Mouse (Mus musculus) C2C12 (cell line): ENCODE results near the gene Zfp277. TPM values are rescaled to one million over a fixed set of nuclear protein-coding genes. Genes with fewer than 3 reads are reported as not detected.

ENCODE experiments used
- H3K27me3 ChIP-seq: one replicate; pipeline ENCODE4 v1.6.1; 2011; ENCODE audit not compliant: control insufficient read depth, insufficient read depth, insufficient read length
- H3K36me3 ChIP-seq: one replicate; pipeline ENCODE4 v1.6.1; 2011; ENCODE audit not compliant: control insufficient read depth, insufficient read depth
- H3K4me3 ChIP-seq: one replicate; pipeline ENCODE4 v1.5.1; 2011; ENCODE audit warnings: mild to moderate bottlenecking, control low read depth; ENCODE audit not compliant: poor library complexity, insufficient read depth, severe bottlenecking
- H3K79me2 ChIP-seq: one replicate; pipeline ENCODE4 v1.6.1; 2011; ENCODE audit not compliant: control insufficient read depth, insufficient read depth
- H3K79me3 ChIP-seq: one replicate; pipeline ENCODE4 v1.6.1; 2011; ENCODE audit warnings: low read depth, control low read depth
- H3ac ChIP-seq: one replicate; pipeline ENCODE3; 2011; ENCODE audit warnings: low read depth; ENCODE audit not compliant: control insufficient read depth, insufficient read length
- CEBPB ChIP-seq: IDR thresholded peaks from one replicate; pipeline ENCODE4 v1.6.1; 2011; ENCODE audit warnings: low read depth, mild to moderate bottlenecking, control low read depth, moderate library complexity
- CTCF ChIP-seq: IDR thresholded peaks from one replicate; pipeline ENCODE4 v1.5.1; 2011; ENCODE audit not compliant: control insufficient read depth, insufficient read depth, insufficient read length
- FOSL1 ChIP-seq: IDR thresholded peaks from one replicate; pipeline ENCODE4 v1.8.0; 2011; ENCODE audit warnings: mild to moderate bottlenecking, low read length; ENCODE audit not compliant: poor library complexity, insufficient read depth, severe bottlenecking
- MAX ChIP-seq: IDR thresholded peaks from one replicate; pipeline ENCODE4 v1.6.1; 2011; ENCODE audit warnings: mild to moderate bottlenecking, control low read depth
- MYOD1 ChIP-seq: IDR thresholded peaks from one replicate; pipeline ENCODE4 v1.6.1; 2011; ENCODE audit warnings: low read depth; ENCODE audit not compliant: control insufficient read depth, insufficient read length
- MYOG ChIP-seq: IDR thresholded peaks from one replicate; pipeline ENCODE4 v1.6.1; 2011; ENCODE audit not compliant: control insufficient read depth, insufficient read length; ENCODE audit errors: extremely low read depth
- USF1 ChIP-seq: IDR thresholded peaks from one replicate; pipeline ENCODE4 v1.6.1; 2011; ENCODE audit warnings: low read depth, mild to moderate bottlenecking, control low read depth, moderate library complexity
- polyA plus RNA-seq: library from polyadenylated mRNA; unstranded; fragments of >200 nt; fragmentation: generic; extraction: Trizol; gene quantifications from one replicate; pipeline ENCODE4 v1.2.1, GENCODE M21; 2012; ENCODE audit warnings: missing spikeins

The Zfp277 gene
- polyA plus RNA-seq, 1 experiment, result 8.0 TPM

- Histone ChIP-seq H3K79me2 (no peaks in the 10 kb centered on the region), H3K27me3 (no peaks in the 10 kb centered on the region), H3K79me3 (no peaks in the 10 kb centered on the region), H3ac (no peak overlapping the region), H3K36me3 (no peaks in the 10 kb centered on the region), H3K4me3 (no peak overlapping the region)
- no peak for TF ChIP-seq MAX
- no peak for TF ChIP-seq USF1
- no peak for TF ChIP-seq MYOD1
- no peak for TF ChIP-seq FOSL1
- no peak for TF ChIP-seq CTCF
- TF ChIP-seq CEBPB, result no peak
- no peak for TF ChIP-seq MYOG
Measured at GRCm38 (mm10) chr12:40378621-40379537, 66.8 kb downstream of the Zfp277 start.

- no peaks in the 10 kb centered on the region for H3K79me2 ChIP-seq
- no peak overlapping the region for H3K4me3 ChIP-seq
- no peaks in the 10 kb centered on the region for H3K79me3 ChIP-seq
- H3K36me3 ChIP-seq, result no peaks in the 10 kb centered on the region
- TF ChIP-seq FOSL1, result no peak
- no peak for TF ChIP-seq MYOG
- TF ChIP-seq USF1, result no peak
- TF ChIP-seq CTCF, result no peak
- no peak for TF ChIP-seq MYOD1
- TF ChIP-seq CEBPB, result no peak
- no peak for TF ChIP-seq MAX
- no peaks in the 10 kb centered on the region for H3K27me3 ChIP-seq
- no peak overlapping the region for H3ac ChIP-seq
Measured at GRCm38 (mm10) chr12:40351879-40352278, 93.8 kb downstream of the Zfp277 start.

- TF ChIP-seq MYOG, result no peak
- no peak for TF ChIP-seq CTCF
- no peak for TF ChIP-seq MAX
- peak; percentile 29 for TF ChIP-seq MYOD1
- peak; percentile 51 for TF ChIP-seq USF1
- no peak for TF ChIP-seq FOSL1
- TF ChIP-seq CEBPB, result no peak
- no peaks in the 10 kb centered on the region for H3K36me3 ChIP-seq
- no peaks in the 10 kb centered on the region for H3K27me3 ChIP-seq
- no peaks in the 10 kb centered on the region for H3K79me3 ChIP-seq
- H3K4me3 ChIP-seq, result no peak overlapping the region
- no peaks in the 10 kb centered on the region for H3K79me2 ChIP-seq
- no peak overlapping the region for H3ac ChIP-seq
Measured at GRCm38 (mm10) chr12:40348251-40348650, 97.5 kb downstream of the Zfp277 start.

- Histone ChIP-seq H3K4me3 (no peak overlapping the region), H3K79me2 (no peaks in the 10 kb centered on the region), H3K36me3 (no peaks in the 10 kb centered on the region), H3K79me3 (no peaks in the 10 kb centered on the region), H3ac (no peak overlapping the region), H3K27me3 (no peaks in the 10 kb centered on the region)
- TF ChIP-seq USF1 (no peak), MYOG (no peak), CEBPB (no peak), CTCF (no peak)
Measured at GRCm38 (mm10) chr12:40347060-40347698, 98.5 kb downstream of the Zfp277 start.

- no peak overlapping the region for H3K4me3 ChIP-seq
- no peak for TF ChIP-seq CTCF
- no peak for TF ChIP-seq CEBPB
- TF ChIP-seq MAX, result no peak
- TF ChIP-seq MYOG, result no peak
- no peak for TF ChIP-seq USF1
- TF ChIP-seq FOSL1, result no peak
- no peak for TF ChIP-seq MYOD1
- no peaks in the 10 kb centered on the region for H3K79me3 ChIP-seq
Measured at GRCm38 (mm10) chr12:40341443-40341842, 104.3 kb downstream of the Zfp277 start.

GRCm38 (mm10) chr12:40335303-40335702 lies 110.4 kb downstream of the Zfp277 start:
- no peak for TF ChIP-seq MYOD1
- no peak for TF ChIP-seq CTCF
- no peak for TF ChIP-seq FOSL1
- TF ChIP-seq CEBPB, result no peak
- TF ChIP-seq USF1, result no peak
- TF ChIP-seq MYOG, result no peak
- no peaks in the 10 kb centered on the region for H3K27me3 ChIP-seq

More at GRCm38 (mm10) chr12:40341443-40341842, 104.3 kb downstream of the Zfp277 start:
- no peaks in the 10 kb centered on the region for H3K27me3 ChIP-seq
- no peaks in the 10 kb centered on the region for H3K79me2 ChIP-seq
- H3K36me3 ChIP-seq, result no peaks in the 10 kb centered on the region
- no peak overlapping the region for H3ac ChIP-seq

More at GRCm38 (mm10) chr12:40335303-40335702, 110.4 kb downstream of the Zfp277 start:
- Histone ChIP-seq H3K36me3 (no peaks in the 10 kb centered on the region), H3ac (no peak overlapping the region), H3K4me3 (no peak overlapping the region), H3K79me2 (no peaks in the 10 kb centered on the region), H3K79me3 (no peaks in the 10 kb centered on the region)
